Mouse (Mus musculus) kidney, postnatal 4 days (tissue): ENCODE data around the gene Egln3.
A peak's percentile ranks its signal among the peaks of the same experiment; 100 is the strongest.

Experiments used
- DNase-seq, 2 experiments: peaks; one replicate each; pipeline ENCODE4 v3.0.0; 2021; ENCODE audit warnings: mixed read lengths in 2 of 2

Egln3 gene

DNA sequence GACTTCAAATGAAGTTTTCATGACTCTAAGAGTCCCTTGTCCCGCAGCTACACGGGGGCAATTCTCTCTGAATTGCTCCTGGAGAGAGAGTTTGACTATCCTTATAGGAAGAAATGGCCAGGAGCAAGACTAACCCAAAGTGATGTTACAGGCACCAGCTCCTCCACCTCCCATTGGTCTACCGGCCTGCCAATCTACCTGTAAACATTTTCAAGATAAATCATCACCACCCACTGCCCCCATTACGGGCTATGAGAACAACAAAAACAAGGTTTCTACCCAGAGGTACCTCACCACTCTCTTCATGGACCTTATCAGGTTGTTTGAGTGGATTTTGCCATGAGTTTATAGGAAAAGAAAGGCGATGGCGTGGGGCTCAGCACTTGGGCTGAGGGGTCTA is 1.4 kb downstream of the Egln3 start:
- peak; percentile 46 to 58 for DNase-seq

DNA sequence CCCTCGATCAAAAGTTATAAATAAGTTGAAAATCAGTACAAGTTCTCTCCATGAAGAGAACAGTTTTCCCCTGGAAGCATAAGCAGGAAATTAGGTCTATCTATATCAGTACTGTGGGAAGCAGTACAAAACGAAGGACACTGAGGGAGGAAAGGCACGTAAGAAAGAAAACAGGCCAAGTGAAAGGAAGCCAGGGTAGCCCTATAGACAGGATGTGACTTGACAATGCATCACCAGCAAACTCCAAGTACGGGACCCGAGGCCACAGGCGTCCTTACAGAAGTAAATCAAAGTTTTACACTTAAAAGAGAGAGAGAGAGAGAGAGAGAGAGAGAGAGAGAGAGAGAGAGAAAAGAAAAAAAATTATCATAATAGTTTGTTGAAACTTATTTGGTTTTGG is 2.8 kb downstream of the Egln3 start:
- no peak for DNase-seq

- DNase-seq: peak; percentile 64 to 71
Measured at GRCm38 (mm10) chr12:54200172-54200571, 3.5 kb downstream of the Egln3 start.

- DNase-seq: no peak
Measured at GRCm38 (mm10) chr12:54198282-54198918, 5.3 kb downstream of the Egln3 start.

GRCm38 (mm10) chr12:54197849-54198248 is 5.8 kb downstream of the Egln3 start:
- no peak for DNase-seq

- DNase-seq: no peak
Measured at GRCm38 (mm10) chr12:54197301-54197782, 6.3 kb downstream of the Egln3 start.

DNA sequence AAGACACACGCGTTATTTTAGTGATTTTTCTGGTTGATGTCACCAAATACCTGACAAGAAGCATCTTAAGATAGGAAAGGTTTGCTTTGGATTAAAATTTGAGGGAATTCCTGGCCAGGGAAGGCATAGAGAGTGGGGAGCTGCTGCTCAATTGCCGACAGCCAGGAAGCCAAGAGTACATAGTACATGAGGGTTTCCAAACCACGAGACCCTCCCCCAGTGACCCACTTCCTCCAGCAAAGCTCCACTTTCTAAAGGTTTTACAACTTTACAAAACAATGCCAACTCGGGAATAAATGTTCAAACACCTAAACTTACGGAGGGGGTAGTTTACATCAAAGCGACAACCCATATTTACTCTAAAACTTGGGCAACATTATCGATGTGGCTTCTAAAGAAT is 6.8 kb downstream of the Egln3 start:
- no peak for DNase-seq

DNA sequence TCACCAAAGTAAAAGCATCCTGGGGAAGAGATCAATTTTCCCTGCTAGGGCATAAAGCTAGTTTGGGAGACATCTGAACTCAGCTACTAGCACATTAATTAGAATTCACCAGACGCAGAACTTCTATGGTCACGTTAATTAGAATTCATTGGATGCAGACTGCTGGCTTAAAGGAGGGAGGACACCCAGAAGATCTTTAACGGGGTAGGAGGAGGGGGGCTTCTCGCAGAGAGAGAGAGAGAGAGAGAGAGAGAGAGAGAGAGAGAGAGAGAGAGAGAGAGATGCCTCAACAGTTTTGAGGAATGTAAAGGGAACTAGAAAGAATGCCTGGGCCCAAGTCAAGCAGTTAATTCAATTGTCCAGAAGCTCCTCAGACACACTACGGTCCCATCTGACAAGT is 9.5 kb downstream of the Egln3 start:
- no peak for DNase-seq

DNA sequence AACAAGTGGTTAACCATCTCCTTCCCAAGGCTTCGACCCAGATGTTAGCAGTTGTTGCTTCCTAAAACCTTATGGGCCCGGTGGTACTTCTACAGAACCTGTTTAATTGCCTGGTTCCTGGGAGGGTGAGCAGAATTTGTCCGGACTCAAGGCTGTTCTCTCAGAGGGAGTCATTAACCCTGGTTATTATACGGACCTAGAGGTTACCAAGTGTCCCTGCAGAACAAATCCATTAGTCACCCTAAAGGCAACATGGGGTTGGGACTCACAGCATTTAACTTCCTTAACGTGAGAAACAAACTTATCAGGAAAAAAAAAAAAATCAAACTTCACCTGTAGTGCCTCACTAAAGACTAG is 11.4 kb downstream of the Egln3 start:
- no peak for DNase-seq

DNA sequence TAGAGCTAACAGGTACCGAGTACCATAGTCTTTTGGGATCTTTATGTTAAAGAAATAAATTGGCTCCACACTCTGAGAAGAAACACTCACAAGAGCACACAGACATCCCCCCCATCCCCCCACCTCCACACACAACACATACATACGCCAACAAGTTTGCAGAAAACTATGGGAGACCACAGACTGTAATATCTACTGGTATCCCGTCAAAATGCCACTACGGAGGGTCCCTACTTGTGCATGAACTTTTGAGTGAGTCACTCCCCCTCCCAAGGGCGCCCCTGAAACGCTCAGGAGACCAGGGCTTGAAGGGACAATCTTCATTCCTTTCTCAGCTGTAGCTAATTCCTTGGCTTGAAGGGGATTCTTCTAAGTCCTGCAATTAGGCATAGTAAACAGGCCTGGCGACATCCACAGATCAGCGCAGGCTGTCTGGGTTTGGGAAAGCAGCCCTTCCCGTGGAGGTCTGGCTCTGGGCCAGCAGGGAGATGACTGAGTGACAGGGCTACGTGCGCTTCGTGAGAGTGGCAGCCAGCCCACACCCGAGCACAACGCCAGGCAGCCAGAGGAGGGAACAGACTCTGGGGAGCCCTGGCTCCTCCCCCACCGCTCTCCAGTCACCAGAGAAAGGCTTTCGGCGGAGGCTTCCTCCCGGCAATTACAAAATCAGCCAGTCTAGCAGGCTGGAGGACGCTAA is 11.9 kb downstream of the Egln3 start:
- DNase-seq: peak; percentile 90 to 93

- DNase-seq: peak in 1 of 2 experiments; percentile 57
Measured at GRCm38 (mm10) chr12:54191181-54191580, 12.5 kb downstream of the Egln3 start.

DNA sequence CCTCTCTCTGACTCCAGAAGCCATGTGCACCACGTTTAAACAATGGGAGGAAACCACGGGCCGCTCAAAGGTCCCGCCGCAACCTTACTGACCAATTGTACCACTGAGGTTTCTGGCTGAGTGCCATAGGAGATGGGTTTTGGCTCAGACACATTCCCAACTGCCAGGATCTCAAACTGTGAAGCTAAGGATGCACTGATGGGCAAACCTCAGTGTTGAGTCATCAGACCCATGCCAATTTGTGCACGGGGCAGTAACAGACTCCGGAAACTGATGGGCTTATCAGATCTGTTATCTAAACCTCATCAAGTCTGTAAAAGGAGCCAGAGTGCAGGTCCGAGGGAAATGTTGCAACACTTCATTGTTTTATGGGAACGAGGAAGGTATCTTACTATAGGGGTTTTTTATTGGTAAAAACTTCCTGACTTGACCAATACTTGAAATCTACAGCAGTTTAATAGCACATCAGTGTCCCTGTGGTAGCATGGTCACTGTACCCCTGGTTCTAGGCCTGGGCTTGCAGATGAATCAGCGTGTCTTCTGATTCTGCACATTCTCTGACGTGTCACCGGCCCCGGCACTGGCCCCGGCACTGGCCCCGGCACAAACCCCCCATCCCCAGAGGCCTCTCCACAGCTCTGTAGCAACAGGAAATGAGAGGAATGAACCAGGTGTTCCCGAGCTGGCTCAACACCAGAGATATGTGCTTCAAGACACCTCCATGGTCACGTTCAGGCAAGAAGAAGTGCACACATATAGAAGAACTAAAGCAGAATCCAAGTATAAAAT is 15.7 kb downstream of the Egln3 start:
- DNase-seq: peak; percentile 55 to 65

DNA sequence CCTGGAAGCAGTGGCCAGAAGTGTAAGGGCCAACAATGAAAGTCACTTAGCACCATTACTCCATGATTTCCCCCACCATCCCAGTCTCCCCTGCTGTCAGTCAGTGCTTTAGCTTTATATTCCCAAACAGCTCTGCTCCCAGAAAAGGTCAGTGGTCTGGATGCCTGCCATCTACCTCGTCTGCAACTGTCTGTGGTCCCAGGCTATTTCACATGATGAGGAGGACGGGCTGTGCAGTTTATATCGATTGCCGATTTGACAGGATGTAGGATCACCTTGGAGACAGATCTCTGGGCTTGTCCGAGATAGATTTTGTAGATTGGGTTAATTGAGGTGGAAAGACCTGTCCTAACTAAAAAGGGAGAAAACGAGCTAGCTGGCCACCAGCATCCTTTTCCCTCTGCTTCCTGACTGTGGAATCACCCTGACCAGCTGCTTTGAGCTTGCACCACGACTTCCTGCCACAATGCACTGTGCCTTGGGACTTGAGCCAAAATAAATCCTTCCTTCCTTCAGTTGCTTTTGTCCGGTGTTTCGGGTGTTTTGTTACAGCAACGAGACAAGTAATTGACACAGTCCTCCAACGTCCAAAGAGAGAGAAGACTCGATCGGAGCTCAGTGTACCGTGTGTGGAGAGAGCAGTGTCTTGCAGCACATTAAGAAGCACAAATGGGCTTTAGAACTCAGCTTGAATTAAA is 16.6 kb downstream of the Egln3 start:
- no peak for DNase-seq

GRCm38 (mm10) chr12:54184264-54184663 is 19.4 kb downstream of the Egln3 start:
- no peak for DNase-seq

DNA sequence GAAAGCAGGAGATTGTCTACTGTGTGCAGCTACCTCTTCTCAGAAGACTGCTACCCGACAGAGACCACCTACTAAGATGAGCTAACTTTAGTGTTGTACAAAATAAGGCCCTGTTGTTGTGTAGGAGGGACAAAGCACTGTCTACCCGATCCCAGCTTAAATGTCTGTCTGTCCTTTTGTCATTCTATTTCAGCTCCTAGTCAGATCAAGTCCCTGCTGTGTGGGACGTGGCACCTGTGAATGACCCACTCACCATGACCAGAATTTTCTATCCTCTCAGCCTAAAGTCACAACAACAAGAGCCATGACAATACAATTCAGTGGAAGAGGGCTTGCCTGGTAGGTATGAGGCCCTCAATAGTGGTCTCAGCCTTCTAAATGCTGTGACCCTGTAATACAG is 25.3 kb downstream of the Egln3 start:
- no peak for DNase-seq

DNA sequence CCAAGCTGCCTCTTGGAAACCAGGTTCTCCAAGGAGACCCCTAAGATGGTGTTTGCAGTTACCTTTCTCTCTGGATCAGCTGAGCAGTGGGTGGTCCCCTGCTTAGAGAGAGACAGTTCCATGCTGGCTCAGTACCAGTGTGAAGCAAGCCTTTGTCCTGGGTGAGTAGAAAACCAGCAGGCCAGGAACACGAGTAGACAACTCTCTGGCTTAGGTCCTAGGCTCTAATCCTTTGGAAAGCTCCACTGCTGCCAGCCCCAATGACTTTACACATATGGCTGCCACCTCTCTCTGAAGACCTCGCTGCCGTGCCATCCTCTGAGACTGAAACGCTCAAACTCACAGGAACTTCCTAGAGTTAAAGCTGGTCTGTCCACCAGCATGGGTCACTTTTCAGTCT is 34.9 kb downstream of the Egln3 start:
- no peak for DNase-seq

- peak; percentile 19 to 28 for DNase-seq
Measured at GRCm38 (mm10) chr12:54167737-54168136, 35.9 kb downstream of the Egln3 start.

- DNase-seq: no peak
Measured at GRCm38 (mm10) chr12:54164724-54165050, 39.0 kb downstream of the Egln3 start.

DNA sequence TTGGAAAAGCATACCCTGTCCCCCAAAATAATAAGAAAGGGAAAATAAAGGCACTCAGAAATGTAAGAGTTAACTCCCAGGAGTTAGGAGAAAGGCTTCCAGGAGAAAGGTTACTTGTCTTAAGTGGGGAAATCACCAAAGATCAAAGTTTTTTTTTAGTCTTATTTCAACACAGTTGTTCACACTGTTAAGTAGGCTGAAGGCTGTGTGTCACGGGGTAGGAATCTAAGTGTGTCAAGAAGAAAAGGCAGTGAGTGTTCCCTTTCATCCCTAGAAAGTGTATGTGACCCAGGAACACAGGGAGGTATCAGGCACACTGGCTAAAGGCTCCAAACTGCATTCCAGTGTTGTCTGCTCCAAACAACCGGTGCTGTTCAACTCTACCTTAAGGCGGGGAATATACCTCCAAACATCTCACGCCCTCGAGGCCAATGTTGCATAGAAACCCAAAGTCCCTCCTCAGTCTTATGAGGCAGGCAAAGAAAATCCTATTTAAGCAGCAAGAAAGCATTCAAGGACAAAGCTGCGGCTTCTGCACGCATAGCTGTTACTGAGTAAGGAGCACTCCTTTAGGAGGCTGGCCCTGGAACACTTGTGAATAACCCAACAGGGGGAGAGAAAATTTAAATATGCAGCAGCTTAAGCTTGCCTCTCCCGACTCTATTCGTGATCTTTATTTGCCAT is 39.5 kb downstream of the Egln3 start:
- no peak for DNase-seq

- no peak for DNase-seq
Measured at GRCm38 (mm10) chr12:54163166-54163565, 40.5 kb downstream of the Egln3 start.

DNA sequence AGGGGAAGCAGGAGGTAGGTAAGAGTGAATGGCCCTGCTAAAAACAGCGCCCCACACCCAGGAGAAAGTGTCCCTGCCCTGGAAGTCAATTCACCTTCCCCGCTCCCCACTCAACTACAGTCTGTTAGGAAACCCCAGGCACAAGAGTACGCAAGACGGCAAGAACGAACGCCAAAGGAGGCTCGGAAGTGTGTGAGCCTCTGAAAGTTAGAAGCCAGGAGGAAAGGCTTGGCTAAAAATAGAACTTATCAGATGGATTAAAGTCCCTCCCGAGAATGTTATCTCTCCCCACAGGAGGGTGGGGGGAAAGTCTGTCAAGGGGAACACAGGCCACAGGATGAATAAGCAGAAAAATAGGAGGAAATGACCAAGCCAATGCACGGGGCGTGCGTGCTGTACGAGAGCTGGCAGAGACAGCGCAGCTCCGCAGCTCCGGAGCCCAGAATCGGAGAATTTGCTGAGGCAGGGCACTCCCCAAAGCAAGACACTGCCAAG is 41.0 kb downstream of the Egln3 start:
- DNase-seq: peak; percentile 27 to 53

GRCm38 (mm10) chr12:54161468-54162202 is 42.0 kb downstream of the Egln3 start:
- DNase-seq: no peak
